Comparison of ENCODE assay signal across 13 mouse cellular contexts in genomic region chr1:119903231-119903620, GRCm38 (mm10). TPM values are rescaled to one million over a fixed set of nuclear protein-coding genes. Genes with fewer than 3 reads are reported as not detected.
A peak's percentile ranks its signal among the peaks of the same experiment; 100 is the strongest.
DNase-seq lines count a peak whose midpoint lies in the region; ATAC-seq and TF ChIP-seq lines count a peak whose summit lies in the region.
"Had no signal": no experiment of that assay in that cellular context is flagged by ENCODE, and none has a peak within 500 bp of the region (broad histone marks: within the 10 kb centered on the region; RNA-seq: fewer than 3 reads in every experiment).

No protein-coding gene starts in this region.

- no peak overlapping the region for H3K9ac ChIP-seq in forebrain, postnatal 0 days
- no peak overlapping the region for H3K9ac ChIP-seq in limb, embryonic 13.5 days
- H3K9ac ChIP-seq in midbrain, postnatal 0 days (replicated peaks; ENCODE audit: low read length, poor library complexity, severe bottlenecking): no peak overlapping the region
- H3K9ac ChIP-seq in stomach, postnatal 0 days (ENCODE audit: low read length): no peak overlapping the region
- no peak overlapping the region for H3K9ac ChIP-seq in lung, postnatal 0 days (replicated peaks; ENCODE audit: low read depth)
- H3K9ac ChIP-seq: liver, embryonic 13.5 days had no signal

- no peak for DNase-seq in heart, embryonic 10.5 days (ENCODE audit: low spot score)
- DNase-seq in heart, postnatal 10 days: no peak
- no peak for DNase-seq in forebrain, postnatal 0 days
- DNase-seq in midbrain, postnatal 0 days (ENCODE audit: low spot score): peak; percentile 49
- DNase-seq in frontal cortex, postnatal 36 days (ENCODE audit: low spot score in 2 of 2): no peak
- no peak for DNase-seq in stomach, postnatal 0 days (ENCODE audit: low spot score)
- DNase-seq in lung, postnatal 0 days (ENCODE audit: low spot score): no peak
- DNase-seq: gastrocnemius, postnatal 25 days; heart, postnatal 36 days; kidney, adult 8-10 months; liver, embryonic 13.5 days; lung, postnatal 4 days had no signal

- H3K4me1 ChIP-seq in heart, embryonic 10.5 days: peaks cover 9% of the 10 kb centered on the region
- H3K4me1 ChIP-seq in forebrain, postnatal 0 days (ENCODE audit: insufficient read depth): peaks cover 21% of the 10 kb centered on the region
- H3K4me1 ChIP-seq in limb, embryonic 13.5 days: peaks cover 26% of the 10 kb centered on the region
- H3K4me1 ChIP-seq in midbrain, postnatal 0 days (ENCODE audit: insufficient read depth, low read length): no peaks in the 10 kb centered on the region
- no peaks in the 10 kb centered on the region for H3K4me1 ChIP-seq in stomach, postnatal 0 days (replicated peaks; ENCODE audit: control insufficient read depth, insufficient read depth)
- no peaks in the 10 kb centered on the region; the same call in 1 of the 2 replicates for H3K4me1 ChIP-seq in lung, postnatal 0 days (ENCODE audit: insufficient read depth, low read depth, low read length)

- intact Hi-C loops in heart, postnatal 10 days (cut with DNase I): no loop called here

- H3K4me2 ChIP-seq in forebrain, postnatal 0 days (ENCODE audit: low read depth): no peak overlapping the region
- 0 out of 2 replicates have a peak overlapping the region, but pooled peaks have one; percentile 2 for H3K4me2 ChIP-seq in limb, embryonic 13.5 days (replicated peaks)
- no peak overlapping the region for H3K4me2 ChIP-seq in midbrain, postnatal 0 days (ENCODE audit: low read depth, low read length, poor library complexity, severe bottlenecking)
- no peak overlapping the region for H3K4me2 ChIP-seq in stomach, postnatal 0 days (replicated peaks; ENCODE audit: low read depth)
- H3K4me2 ChIP-seq in lung, postnatal 0 days (replicated peaks; ENCODE audit: low read depth, low read length): no peak overlapping the region
- H3K4me2 ChIP-seq: liver, embryonic 13.5 days had no signal

- no peak for TF ChIP-seq CTCF in forebrain, postnatal 0 days (IDR thresholded peaks at IDR 0.05; ENCODE audit: low read depth)
- no peak for TF ChIP-seq CTCF in midbrain, postnatal 0 days (IDR thresholded peaks at IDR 0.05)
- no peak for TF ChIP-seq CTCF in stomach, postnatal 0 days (IDR thresholded peaks at IDR 0.05; ENCODE audit: low read depth)
- no peak for TF ChIP-seq CTCF in lung, postnatal 0 days (IDR thresholded peaks at IDR 0.05)

- no peak overlapping the region for H3K4me3 ChIP-seq in heart, embryonic 10.5 days
- H3K4me3 ChIP-seq in forebrain, postnatal 0 days (ENCODE audit: low read depth, low read length): no peak overlapping the region
- no peak overlapping the region for H3K4me3 ChIP-seq in limb, embryonic 13.5 days
- no peak overlapping the region for H3K4me3 ChIP-seq in midbrain, postnatal 0 days (ENCODE audit: low read depth, low read length)
- H3K4me3 ChIP-seq in stomach, postnatal 0 days (ENCODE audit: low read depth, low read length): no peak overlapping the region
- no peak overlapping the region for H3K4me3 ChIP-seq in lung, postnatal 0 days (ENCODE audit: low read depth, low read length)
- H3K4me3 ChIP-seq: liver, embryonic 13.5 days had no signal

- ATAC-seq in forebrain, postnatal 0 days: no peak
- ATAC-seq in limb, embryonic 13.5 days (ENCODE audit: low FRiP score, low read depth): peak; percentile 41; the same call in 1 of the 2 replicates
- ATAC-seq in midbrain, postnatal 0 days (ENCODE audit: low FRiP score): no peak
- no peak for ATAC-seq in stomach, postnatal 0 days (ENCODE audit: low FRiP score, low TSS enrichment)
- no peak for ATAC-seq in lung, postnatal 0 days

- peak overlapping the region; percentile 65; the same call in 1 of the 2 replicates for H3K27ac ChIP-seq in heart, embryonic 10.5 days
- H3K27ac ChIP-seq in forebrain, postnatal 0 days (ENCODE audit: low read depth, low read length): peak overlapping the region; percentile 66
- H3K27ac ChIP-seq in limb, embryonic 13.5 days: no peak overlapping the region; the same call in 1 of the 2 replicates
- no peak overlapping the region for H3K27ac ChIP-seq in midbrain, postnatal 0 days (ENCODE audit: low read depth, low read length)
- no peak overlapping the region for H3K27ac ChIP-seq in stomach, postnatal 0 days (replicated peaks)
- no peak overlapping the region for H3K27ac ChIP-seq in lung, postnatal 0 days (ENCODE audit: low read length)
- H3K27ac ChIP-seq: liver, embryonic 13.5 days had no signal

- no peaks in the 10 kb centered on the region for H3K36me3 ChIP-seq in heart, embryonic 10.5 days
- H3K36me3 ChIP-seq in forebrain, postnatal 0 days (ENCODE audit: insufficient read depth): no peaks in the 10 kb centered on the region
- H3K36me3 ChIP-seq in limb, embryonic 13.5 days: peaks cover 3% of the 10 kb centered on the region
- H3K36me3 ChIP-seq in midbrain, postnatal 0 days (ENCODE audit: insufficient read depth, low read length): no peaks in the 10 kb centered on the region
- no peaks in the 10 kb centered on the region for H3K36me3 ChIP-seq in stomach, postnatal 0 days (ENCODE audit: control insufficient read depth, insufficient read depth, low read length)
- no peaks in the 10 kb centered on the region for H3K36me3 ChIP-seq in lung, postnatal 0 days (ENCODE audit: insufficient read depth, low read length)
- H3K36me3 ChIP-seq: liver, embryonic 13.5 days had no signal

- WGBS in heart, embryonic 10.5 days: 70% methylated on average over 6 of the region's 6 CpGs
- WGBS in forebrain, postnatal 0 days: 57% methylated on average over 6 of the region's 6 CpGs
- 10% methylated on average over 6 of the region's 6 CpGs for WGBS in limb, embryonic 13.5 days
- 46% methylated on average over 6 of the region's 6 CpGs for WGBS in midbrain, postnatal 0 days
- WGBS in stomach, postnatal 0 days: 73% methylated on average over 6 of the region's 6 CpGs
- WGBS in lung, postnatal 0 days: 60% methylated on average over 6 of the region's 6 CpGs

- TF ChIP-seq EP300 in stomach, postnatal 0 days (optimal IDR thresholded peaks at IDR 0.05): no peak
- TF ChIP-seq EP300 in lung, postnatal 0 days (IDR thresholded peaks at IDR 0.05): no peak

- no peaks in the 10 kb centered on the region for H3K27me3 ChIP-seq in heart, embryonic 10.5 days (ENCODE audit: insufficient read depth, poor library complexity, severe bottlenecking)
- H3K27me3 ChIP-seq in forebrain, postnatal 0 days (ENCODE audit: insufficient read depth, low read length): no peaks in the 10 kb centered on the region
- no peaks in the 10 kb centered on the region for H3K27me3 ChIP-seq in limb, embryonic 13.5 days
- no peaks in the 10 kb centered on the region for H3K27me3 ChIP-seq in midbrain, postnatal 0 days (ENCODE audit: insufficient read depth, low read length)
- H3K27me3 ChIP-seq in stomach, postnatal 0 days (ENCODE audit: control insufficient read depth, insufficient read depth, low read length): no peaks in the 10 kb centered on the region
- no peaks in the 10 kb centered on the region for H3K27me3 ChIP-seq in lung, postnatal 0 days (replicated peaks; ENCODE audit: insufficient read depth, low read length)
- H3K27me3 ChIP-seq: liver, embryonic 13.5 days had no signal

- H3K9me3 ChIP-seq in heart, embryonic 10.5 days: no peaks in the 10 kb centered on the region
- no peaks in the 10 kb centered on the region for H3K9me3 ChIP-seq in forebrain, postnatal 0 days (ENCODE audit: low read length)
- no peaks in the 10 kb centered on the region for H3K9me3 ChIP-seq in limb, embryonic 13.5 days
- H3K9me3 ChIP-seq in midbrain, postnatal 0 days (ENCODE audit: low read length): no peaks in the 10 kb centered on the region
- H3K9me3 ChIP-seq in stomach, postnatal 0 days (ENCODE audit: control insufficient read depth, low read length): no peaks in the 10 kb centered on the region
- no peaks in the 10 kb centered on the region for H3K9me3 ChIP-seq in lung, postnatal 0 days (ENCODE audit: low read length)
- H3K9me3 ChIP-seq: liver, embryonic 13.5 days had no signal

RNA-seq across cellular contexts. Expression of gene Tmem177, which starts 9.8 kb away (rescaled TPM):
- 7.5 and 8.7 TPM in 2 replicates for polyA plus RNA-seq in heart, embryonic 10.5 days (2016; fragmentation: Nextera tagmentation; extraction: Ambion mirVana)
- 1 to 10 TPM; 7.7 to 8.7 TPM for total RNA-seq in heart, postnatal 10 days (2021)
- 6.9 and 7.2 TPM in 2 replicates for total RNA-seq in forebrain, postnatal 0 days (2014; rRNA removed)
- 4.1 and 5.4 TPM in 2 replicates for polyA plus RNA-seq in forebrain, postnatal 0 days (2015; fragmentation: Nextera tagmentation; extraction: Ambion mirVana)
- 8.1 and 8.7 TPM in 2 replicates for polyA plus RNA-seq in limb, embryonic 13.5 days (2015; fragmentation: Nextera tagmentation; extraction: Ambion mirVana)
- total RNA-seq in midbrain, postnatal 0 days (2014; rRNA removed): 5.4 and 5.7 TPM in 2 replicates
- polyA plus RNA-seq in midbrain, postnatal 0 days (2015; fragmentation: Nextera tagmentation; extraction: Ambion mirVana): 3.5 and 3.6 TPM in 2 replicates
- 4.2 TPM in 2 replicates for polyA plus RNA-seq in stomach, postnatal 0 days (2015; fragmentation: Nextera tagmentation; extraction: Ambion mirVana)
- polyA plus RNA-seq in lung, postnatal 0 days (2015; fragmentation: Nextera tagmentation; extraction: Ambion mirVana): 3.4 and 4.5 TPM in 2 replicates

Comparison
In these comparisons a context has a peak if more than half of its experiments do, and no peak if none do; other contexts are left out.
1. H3K27ac ChIP-seq: peak in heart, embryonic 10.5 days (single experiment) and forebrain, postnatal 0 days (single experiment); none in limb, embryonic 13.5 days (single experiment), midbrain, postnatal 0 days (single experiment), stomach, postnatal 0 days (single experiment) and lung, postnatal 0 days (single experiment).